Mouse (Mus musculus) liver, postnatal 0 days (tissue): Measurements from ENCODE around the gene Sgo1.

Experiments
- CTCF ChIP-seq: sonication (generic); IDR thresholded peaks from 2 replicates; pipeline ENCODE4 v1.5.1; 2016; ENCODE audit warnings: antibody characterized with exemption, low read depth
- EP300 ChIP-seq: IDR thresholded peaks from 2 replicates; pipeline ENCODE4 v1.6.1; 2016; ENCODE audit warnings: antibody characterized with exemption, low read depth, mild to moderate bottlenecking

GRCm38 (mm10) chr17:53654596-53654995 lies 34.5 kb downstream of the Sgo1 start:
- TF ChIP-seq CTCF (no peak), EP300 (no peak)
